Mouse (Mus musculus) hematopoietic stem cell, adult 5-6 weeks (primary cell): ENCODE measurements at regions not wholly inside any gene's neighbourhood (a gene's known extent, or its start where the extent isn't known, plus 50 kb on each side); places are given as distances from the start of the nearest gene placed in this dataset.
"Not testable (repeated sequence)": the region's sequence is repeated elsewhere in the genome, so short reads cannot be mapped to it uniquely, and the experiment has no call there.

Experiments
- ATAC-seq, 2 experiments: fragments of 125-278 bp in 1 of 2; replicated peaks in 1 of 2; 2 replicates each; pipeline ENCODE4 v1.8.0; 2016 to 2017; ENCODE audit warnings: inconsistent platforms in 2 of 2, mild to moderate bottlenecking in 2 of 2, moderate number of reproducible peaks in 2 of 2, low read depth in 1 of 2, moderate TSS enrichment in 1 of 2; ENCODE audit not compliant: low FRiP score in 2 of 2, poor library complexity in 2 of 2, severe bottlenecking in 2 of 2, insufficient read depth in 1 of 2, low TSS enrichment in 1 of 2

DNA sequence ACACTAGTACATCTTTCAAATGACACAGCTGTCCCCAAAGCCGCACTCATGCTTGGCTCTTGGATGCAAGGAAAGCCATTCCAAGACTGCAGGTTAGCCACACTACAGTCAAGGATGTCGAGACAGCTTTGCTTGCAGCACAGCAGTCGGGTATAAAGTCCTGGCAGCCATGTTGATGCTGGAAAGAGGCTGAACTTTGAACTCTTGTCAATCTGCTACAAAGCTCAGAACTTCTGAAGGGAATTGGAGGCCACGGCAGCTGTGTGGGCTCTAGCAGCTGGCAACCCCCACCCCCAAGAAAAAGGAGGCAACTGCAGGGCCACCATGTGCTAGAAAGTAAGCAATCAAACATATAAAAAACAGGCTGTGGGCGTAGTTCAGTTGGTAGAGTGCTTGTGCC is 90.0 kb upstream of the Zcchc2 start:
- ATAC-seq: no peak

DNA sequence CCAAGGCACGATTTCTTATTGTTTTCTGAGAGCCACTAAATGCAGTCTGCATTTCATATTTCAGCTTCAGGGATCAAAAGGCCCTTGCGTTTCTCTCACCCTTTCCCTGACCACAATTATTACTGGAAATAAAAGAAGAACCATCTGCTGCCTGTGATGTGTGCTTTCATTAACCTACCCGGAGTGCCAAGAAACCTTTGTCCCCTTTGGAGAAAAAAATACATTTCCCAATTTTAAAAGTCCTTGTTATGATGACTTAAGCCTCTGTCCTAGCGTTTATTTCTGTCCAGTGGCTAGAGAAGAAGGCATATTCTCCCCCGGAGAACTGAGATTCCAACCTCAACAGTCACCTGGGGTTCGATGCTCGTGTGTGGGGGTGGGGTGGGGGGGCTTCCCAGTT is 89.3 kb upstream of the Zcchc2 start:
- ATAC-seq: no peak

DNA sequence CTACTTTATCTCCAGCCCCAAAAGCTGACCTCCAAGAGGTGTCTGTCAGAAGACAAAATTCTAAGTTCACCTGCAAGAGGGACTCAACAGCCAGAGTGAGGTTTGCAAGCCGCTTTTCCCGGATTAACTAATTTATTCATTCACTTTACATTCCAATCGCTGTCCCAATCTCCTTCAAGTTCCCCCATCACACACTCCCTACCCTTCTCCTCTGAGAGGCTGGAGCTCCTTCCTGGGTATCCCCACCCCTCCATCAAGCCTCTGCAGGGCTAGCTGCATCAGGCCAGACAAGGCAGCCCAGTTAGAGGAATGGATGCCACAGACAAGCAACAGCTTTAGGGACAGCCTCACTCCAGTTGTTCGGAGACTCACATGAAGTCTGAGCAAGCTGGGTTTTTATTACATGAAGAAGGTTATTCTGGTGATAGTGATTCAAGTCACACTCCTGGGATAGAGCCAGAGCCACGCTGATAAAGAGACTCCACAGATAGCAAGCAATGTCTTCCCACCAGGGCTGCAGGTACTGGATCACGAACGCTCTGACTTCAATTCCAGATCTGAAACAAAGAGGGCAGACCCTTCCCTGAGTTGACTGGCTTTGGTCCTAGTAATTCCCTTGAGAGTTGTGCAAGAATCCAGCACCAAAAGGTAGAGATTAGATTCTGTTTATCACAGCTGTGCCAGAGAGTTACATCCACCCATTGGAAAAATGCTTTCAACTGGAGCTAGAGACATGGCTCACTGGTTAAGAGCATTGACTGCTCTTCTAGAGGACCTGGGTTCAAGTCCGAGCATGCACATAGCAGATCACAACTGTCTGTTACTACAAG is 86.7 kb upstream of the Zcchc2 start:
- ATAC-seq: no peak

DNA sequence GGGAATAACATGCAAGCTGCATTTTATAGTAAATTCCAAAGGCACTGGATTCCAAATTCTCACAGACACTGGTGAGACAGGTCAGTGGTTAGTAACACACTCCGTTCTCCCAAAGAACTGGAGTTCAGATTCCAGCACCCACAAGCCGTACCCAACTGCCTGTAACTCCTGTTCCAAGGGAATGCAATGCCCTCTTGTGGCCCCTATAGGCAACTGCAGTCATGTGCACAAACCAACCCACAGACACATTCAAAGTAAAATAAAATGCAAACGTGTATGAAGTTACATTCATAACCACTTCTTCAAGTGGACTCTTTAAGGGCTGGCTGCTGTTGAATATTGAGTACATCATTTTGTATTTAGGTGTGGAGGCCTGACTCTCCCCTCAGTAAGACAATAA is 85.5 kb upstream of the Zcchc2 start:
- ATAC-seq: no peak

DNA sequence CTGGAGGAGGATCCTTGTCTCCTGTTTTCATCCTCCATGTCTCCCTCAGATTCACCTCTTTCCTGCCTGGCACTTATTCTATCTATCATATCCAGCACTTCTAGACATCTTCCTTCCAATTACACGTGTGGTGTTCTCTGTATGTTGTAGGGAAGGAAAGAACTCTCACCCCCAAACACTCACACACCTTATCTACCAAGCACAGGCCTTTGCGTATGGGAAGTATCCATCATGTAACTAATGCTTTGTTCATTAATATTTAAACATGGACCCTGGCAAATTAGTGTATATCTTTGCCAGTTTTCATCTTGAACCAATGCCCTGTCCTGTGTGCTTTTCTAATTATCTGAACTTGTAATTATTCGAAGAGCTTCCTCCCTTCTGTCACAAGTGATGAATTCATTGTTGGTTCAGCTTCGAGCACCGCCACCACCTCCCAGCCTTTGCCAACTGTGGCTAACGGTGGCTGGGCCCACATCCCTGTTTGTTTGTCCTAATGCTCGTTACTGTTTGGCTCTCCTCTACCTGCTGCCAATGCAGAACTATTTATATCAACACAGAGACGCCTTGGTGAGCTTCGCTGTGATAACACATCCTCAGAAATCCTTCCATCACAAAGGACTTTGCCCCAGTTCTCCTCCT is 84.3 kb upstream of the Zcchc2 start:
- peak; percentile 36 to 56; a peak in 3 of 4 replicates for ATAC-seq

DNA sequence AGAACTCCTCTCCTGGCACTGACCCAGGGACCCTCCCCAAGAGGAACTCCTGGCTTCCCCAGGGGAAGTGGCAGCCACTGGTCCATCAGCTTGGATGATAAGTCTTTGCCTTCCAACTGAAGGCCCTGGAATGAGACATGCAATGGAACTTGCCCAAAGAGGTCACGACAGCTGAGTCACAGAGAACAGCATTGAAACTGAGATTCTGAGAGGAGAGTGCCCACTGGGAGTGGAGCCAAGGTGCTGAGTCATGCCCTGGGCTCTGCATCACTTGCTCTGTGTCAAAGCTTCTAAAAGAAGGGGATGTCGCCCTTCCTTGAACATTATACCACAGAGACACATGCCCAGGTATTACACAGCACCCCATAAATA is 83.8 kb upstream of the Zcchc2 start:
- peak; percentile 85 to 96 for ATAC-seq

DNA sequence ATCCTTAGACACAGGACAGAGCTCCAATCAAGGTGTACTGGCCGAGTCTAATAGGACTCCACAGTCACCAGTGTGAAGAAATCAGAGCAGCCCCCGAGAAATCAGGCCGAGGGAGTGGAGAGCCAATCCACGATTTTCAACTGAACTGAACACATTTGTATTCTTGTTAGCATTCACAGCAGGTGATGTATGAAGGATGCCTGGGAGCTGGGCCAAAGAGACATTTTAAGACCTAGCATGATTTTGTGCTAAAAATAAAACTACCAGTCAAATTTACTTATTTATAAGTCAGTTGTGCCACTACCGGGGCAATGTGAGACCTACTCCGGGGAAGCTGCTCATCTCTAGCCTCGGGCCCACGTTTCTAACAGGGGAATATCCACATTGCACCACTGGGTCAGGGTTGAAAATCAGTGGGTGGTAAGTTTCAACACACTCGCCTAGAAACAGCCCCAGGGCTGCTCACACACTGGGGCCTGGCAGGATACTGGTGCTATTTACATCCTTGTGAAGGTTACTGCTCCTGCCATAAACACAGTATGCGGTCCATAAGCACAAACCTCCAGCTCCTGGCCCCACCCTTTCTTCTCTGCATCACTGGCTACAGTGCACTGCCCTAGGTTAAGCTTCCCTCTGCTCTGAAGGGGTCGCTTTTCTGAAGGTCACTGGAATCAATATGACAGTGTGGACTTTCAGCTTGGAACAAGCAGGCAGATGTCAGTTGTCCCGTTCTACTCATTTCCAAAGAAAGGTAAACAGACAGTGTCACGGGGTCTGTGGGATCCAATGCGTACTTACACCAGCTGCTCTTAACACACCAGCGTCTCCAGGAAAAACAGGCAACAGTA is 82.0 kb upstream of the Zcchc2 start:
- no peak for ATAC-seq

DNA sequence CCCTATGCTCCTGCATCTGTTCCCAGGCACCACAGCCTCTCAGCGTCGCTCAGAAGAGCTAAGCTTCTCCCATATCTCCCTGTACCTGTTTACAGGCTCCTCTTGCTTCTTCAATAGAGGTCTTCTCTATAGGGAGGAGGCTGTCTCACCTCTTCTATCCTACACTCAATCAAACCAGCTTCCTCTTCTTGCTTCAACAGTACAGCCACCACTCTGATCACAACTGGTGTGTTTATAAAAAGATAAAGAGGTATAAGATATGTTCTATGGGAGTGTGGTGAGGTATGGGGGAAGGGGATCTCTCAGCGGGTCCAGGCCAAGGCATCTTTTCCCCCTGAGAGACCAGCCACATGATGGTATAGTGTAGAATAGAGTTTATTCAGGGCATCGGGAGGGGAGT is 81.1 kb upstream of the Zcchc2 start:
- ATAC-seq: no peak

DNA sequence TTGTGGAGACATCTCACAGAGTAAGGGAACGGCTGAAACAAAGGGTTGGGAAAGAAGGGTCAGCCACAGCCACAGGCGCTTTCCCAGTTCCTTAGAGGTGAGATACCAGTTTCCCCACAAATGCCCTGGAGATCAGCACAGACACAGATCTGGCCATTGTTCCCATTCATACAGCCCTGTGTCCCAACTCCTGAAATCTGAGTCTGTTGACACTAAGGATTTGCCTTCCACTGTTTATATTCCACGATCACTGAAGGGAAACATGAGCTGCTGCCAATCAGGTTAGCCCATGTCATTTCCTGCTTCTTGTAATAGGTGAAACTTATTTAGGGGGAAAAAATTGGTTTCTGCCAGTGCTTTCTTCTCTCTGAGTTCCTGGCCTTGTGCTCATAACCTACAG is 78.5 kb upstream of the Zcchc2 start:
- no peak for ATAC-seq

DNA sequence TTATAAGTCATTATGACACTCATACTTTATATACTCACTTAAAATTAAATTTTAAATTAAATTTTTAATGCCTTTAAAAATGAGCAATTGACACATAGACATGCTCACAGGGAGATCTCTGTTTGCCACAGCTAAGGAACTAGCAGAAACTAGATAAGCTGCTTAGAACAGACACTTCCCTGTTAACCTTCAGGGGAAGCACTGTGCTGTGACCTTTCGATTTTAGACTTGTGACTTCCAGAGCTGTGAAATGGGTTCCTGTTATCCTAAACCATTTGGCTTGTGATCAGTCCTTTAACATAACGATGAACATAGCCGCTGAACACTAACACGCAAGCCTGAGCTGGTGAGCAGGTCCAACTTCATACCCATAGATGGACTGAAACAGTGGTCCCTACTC is 68.4 kb upstream of the Zcchc2 start:
- no peak; a peak in 1 of 4 replicates for ATAC-seq

DNA sequence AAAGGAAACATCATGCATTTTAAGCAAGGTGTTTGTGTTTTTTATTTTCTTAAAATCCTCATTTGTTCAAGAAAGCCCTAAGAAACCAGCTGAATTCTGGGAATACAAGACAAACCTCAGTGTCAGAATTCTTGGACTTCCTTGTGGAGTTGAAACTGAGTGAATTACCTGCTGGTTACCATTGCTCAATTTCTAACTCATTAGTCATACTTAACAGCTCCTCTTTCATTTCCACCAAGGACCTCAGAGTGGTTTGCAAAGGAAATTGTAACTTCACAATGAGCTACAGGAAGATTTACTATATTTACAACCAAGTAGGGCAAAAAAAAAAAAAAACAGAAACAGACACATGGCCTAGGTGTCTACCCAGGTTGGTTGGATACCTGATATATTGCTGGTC is 67.6 kb upstream of the Zcchc2 start:
- no peak for ATAC-seq

DNA sequence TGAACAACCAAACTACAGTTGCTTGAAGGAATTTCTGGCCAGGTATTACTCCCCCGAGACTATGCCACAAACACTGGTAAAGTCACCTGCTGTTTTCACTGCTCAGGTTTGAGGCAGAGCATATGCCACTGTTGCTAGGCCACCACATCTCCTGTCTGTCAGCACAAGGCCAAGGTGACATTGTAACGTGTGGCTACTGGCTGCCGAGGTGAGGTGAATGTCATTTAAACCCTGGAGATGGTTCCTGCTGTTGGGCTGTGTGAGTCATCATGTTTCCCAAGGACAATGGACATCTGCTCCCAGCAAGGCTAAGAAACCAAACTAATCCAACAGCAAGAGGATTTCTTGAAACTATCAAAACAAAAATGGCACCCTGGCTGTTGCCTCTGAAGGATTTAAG is 67.2 kb upstream of the Zcchc2 start:
- no peak for ATAC-seq

DNA sequence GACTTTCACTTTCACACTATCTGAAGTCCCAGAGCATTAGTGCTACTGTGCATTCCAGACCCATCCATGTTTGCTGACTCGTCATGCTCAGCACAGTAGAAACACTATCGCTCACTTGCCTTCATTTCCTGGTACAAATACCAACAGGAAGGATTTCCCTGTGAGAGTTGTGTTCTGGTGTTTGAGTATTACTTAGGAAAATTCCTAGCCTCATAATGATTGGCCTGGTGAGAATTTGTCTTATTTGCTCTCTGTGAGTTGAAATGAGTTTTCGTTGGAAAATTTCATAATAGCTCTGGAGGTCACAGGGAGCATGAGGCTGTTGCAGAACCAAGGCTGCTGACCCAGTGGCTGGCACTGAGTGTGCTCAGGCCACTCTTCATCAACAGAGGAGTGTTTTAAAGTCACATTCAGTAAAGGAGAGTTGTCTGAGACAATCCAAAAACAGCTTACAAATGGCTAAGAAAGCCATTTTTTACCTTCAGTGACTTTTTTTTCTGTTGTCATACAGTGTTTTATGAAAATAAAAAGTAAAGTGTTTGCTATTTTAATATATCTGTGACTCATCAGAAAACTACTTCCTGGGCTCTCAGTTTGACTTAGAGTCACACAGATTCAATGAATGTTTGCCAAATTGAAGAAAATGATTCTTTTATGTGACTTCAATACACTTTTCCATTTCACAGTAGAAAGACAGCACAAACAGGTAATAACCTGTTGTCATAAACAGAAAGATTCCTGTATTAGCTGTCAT is 64.4 kb upstream of the Zcchc2 start:
- ATAC-seq: no peak

DNA sequence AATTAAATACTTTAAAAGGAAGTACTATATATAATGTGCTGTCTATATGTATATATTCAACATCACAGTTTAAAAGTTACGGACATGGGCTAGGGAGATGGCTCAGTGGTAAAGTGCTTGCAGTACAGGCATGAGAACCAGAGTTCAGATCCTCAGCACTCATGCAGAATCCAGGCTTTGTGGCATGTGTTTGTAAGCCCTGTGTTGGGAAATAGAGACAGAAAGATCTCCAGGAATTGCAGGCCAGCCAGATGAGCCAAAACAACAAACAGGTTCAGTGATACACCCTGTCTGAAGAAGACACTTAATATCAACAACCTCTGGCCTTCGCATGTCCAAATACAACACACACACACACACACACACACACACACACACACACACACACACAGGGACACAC is 63.3 kb upstream of the Zcchc2 start:
- no peak for ATAC-seq

DNA sequence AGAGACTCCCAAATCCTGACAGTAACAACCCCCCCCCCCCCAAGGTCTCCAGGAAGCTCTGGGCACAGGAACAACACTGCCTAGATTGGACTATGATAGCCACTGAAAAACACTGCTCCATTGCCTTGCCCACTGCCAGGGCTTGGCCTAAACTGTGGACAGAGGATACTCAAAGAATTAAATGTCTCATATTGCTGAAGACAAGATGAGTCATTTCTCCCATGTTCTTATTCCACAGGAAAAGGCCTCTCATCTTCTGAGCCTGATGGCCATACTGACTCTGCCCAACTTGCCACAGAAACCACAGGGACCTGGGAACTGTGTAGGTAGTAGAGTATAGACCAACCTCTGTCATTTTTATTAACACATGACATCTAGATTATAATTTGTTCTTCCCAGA is 59.4 kb upstream of the Zcchc2 start:
- no peak for ATAC-seq

DNA sequence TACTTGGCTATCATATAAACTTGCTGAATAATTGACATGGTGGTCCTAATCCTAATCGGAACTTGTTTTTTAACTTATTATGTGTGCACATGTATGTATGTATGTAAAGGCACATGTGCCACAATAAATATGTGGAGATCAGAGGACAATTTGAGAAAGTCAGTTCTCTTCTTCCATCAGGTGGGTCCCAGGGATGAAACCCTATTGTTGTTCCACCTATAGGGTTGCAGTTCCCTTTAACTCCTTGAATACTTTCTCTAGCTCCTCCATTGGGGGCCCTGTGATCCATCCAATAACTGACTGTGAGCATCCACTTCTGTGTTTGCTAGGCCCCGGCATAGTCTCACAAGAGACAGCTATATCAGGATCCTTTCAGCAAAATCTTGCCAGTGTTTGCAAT is 56.0 kb upstream of the Zcchc2 start:
- not testable (repeated sequence) for ATAC-seq
